In the genomic region with DNA sequence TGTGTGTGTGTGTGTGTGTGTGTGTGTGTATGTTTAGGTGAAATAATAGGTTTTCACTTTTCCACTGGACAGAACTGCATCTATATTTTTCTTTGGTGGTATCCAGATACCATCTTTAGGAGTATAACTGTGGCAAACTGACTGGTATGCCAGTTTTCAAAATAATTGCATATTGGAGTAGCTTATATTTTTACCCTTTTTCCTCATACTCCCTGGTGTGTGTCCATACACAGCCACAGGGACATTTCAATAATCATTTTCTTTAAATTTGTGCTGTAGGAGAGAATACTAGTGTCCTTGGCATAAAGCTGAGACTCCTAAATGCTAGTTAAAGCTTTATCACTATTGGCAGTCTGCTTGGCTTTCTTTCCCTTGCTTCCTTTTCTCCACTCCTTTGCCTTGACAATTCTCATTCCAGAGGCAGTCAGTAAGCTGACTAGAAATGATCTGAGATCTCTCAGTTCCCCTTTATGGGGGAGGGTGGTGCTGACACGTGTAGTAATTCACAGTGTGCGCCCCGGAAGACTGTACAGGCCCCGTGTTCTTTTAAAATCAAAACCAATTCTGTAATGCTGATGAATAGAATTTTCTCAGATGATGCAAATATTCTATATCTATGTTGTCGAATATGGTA, we compare ENCODE assay signal across 8 mouse cellular contexts. TPM values are rescaled to one million over a fixed set of nuclear protein-coding genes. Genes with fewer than 3 reads are reported as not detected.
A peak's percentile ranks its signal among the peaks of the same experiment; 100 is the strongest.
DNase-seq lines count a peak whose midpoint lies in the region; ATAC-seq and TF ChIP-seq lines count a peak whose summit lies in the region.

No protein-coding gene starts in this region.

- H3K27ac ChIP-seq in left cerebral cortex, adult 2 months: no peak overlapping the region
- no peak overlapping the region for H3K27ac ChIP-seq in hindbrain, embryonic 12.5 days

- H3K9ac ChIP-seq in hindbrain, embryonic 12.5 days: peak overlapping the region; percentile 33

- H3K4me2 ChIP-seq in hindbrain, embryonic 12.5 days (replicated peaks): peak overlapping the region; percentile 75

- WGBS in hindbrain, embryonic 12.5 days: 46% methylated on average over 5 of the region's 5 CpGs

- no peaks in the 10 kb centered on the region for H3K27me3 ChIP-seq in hindbrain, embryonic 12.5 days
- no peaks in the 10 kb centered on the region for H3K27me3 ChIP-seq in megakaryocyte, embryonic 14.5 days (replicated peaks)

- DNase-seq in left cerebral cortex, adult 2 months (ENCODE audit: extremely low spot score in 1 of 2, low spot score in 2 of 2): no peak
- DNase-seq in left cerebral cortex, adult 8-10 months (ENCODE audit: low spot score in 2 of 2): no peak
- no peak for DNase-seq in gastrocnemius, postnatal 10 days
- no peak for DNase-seq in left cerebral cortex, adult 18-20 months (ENCODE audit: low spot score in 2 of 2)

- H3K36me3 ChIP-seq in hindbrain, embryonic 12.5 days: no peaks in the 10 kb centered on the region
- peaks cover 9% of the 10 kb centered on the region for H3K36me3 ChIP-seq in megakaryocyte, embryonic 14.5 days (replicated peaks; ENCODE audit: low read length)

- H3K4me1 ChIP-seq in hindbrain, embryonic 12.5 days: peaks cover 11% of the 10 kb centered on the region
- peaks cover 27% of the 10 kb centered on the region for H3K4me1 ChIP-seq in megakaryocyte, embryonic 14.5 days

- no peaks in the 10 kb centered on the region for H3K9me3 ChIP-seq in hindbrain, embryonic 12.5 days (replicated peaks)
- H3K9me3 ChIP-seq in megakaryocyte, embryonic 14.5 days: no peaks in the 10 kb centered on the region

- peak overlapping the region; percentile 90 for H3K4me3 ChIP-seq in left cerebral cortex, adult 2 months
- peak overlapping the region; percentile 96 for H3K4me3 ChIP-seq in hindbrain, embryonic 12.5 days
- H3K4me3 ChIP-seq in megakaryocyte, embryonic 14.5 days (replicated peaks): peak overlapping the region; percentile 98

- intact Hi-C loops in left cerebral cortex, adult 2 months (cut with DNase I): no loop called here

- TF ChIP-seq CTCF in left cerebral cortex, adult 2 months (IDR thresholded peaks at IDR 0.05): no peak

- ATAC-seq in common myeloid progenitor, adult 5-6 weeks (replicated peaks; ENCODE audit: low read depth, poor library complexity, severe bottlenecking): peak; percentile 20; the same call in 1 of the 2 replicates
- no peak for ATAC-seq in hindbrain, embryonic 12.5 days (ENCODE audit: low FRiP score)
- no peak for ATAC-seq in cerebellum, adult (ENCODE audit: insufficient number of reproducible peaks, low FRiP score, low TSS enrichment)

RNA-seq across cellular contexts. Expression of a gene that starts 2.4 kb away (rescaled TPM):
- 10 to 100 TPM; 23.3 to 26.7 TPM for total RNA-seq in left cerebral cortex, adult 2 months (2021)
- 10 to 100 TPM; 22.6 to 27.1 (median 23.5) TPM for total RNA-seq in left cerebral cortex, adult 8-10 months (2022)
- total RNA-seq in common myeloid progenitor, adult 5-6 weeks (2017): 45.7 and 47.0 TPM in 2 replicates
- 23.8 and 27.6 TPM in 2 replicates for polyA plus RNA-seq in hindbrain, embryonic 12.5 days (2016; fragmentation: Nextera tagmentation; extraction: Ambion mirVana)
- 9.0 and 18.1 TPM in 2 replicates for polyA plus RNA-seq in megakaryocyte, embryonic 14.5 days (2012; ENCODE audit: insufficient read depth, low replicate concordance)
- total RNA-seq in gastrocnemius, postnatal 10 days (2021): 1 to 10 TPM; 8.0 to 9.8 TPM
- total RNA-seq in left cerebral cortex, adult 18-20 months (2021): 10 to 100 TPM; 25.5 to 28.7 TPM

RNA-seq across cellular contexts. Expression of a gene that starts 51.6 kb away (rescaled TPM):
- total RNA-seq in left cerebral cortex, adult 2 months (2021): 10 to 100 TPM; 43.4 to 48.1 TPM
- 10 to 100 TPM; 40.9 to 44.9 (median 43.4) TPM for total RNA-seq in left cerebral cortex, adult 8-10 months (2022)
- total RNA-seq in common myeloid progenitor, adult 5-6 weeks (2017): 33.9 and 39.8 TPM in 2 replicates
- 48.9 and 49.9 TPM in 2 replicates for polyA plus RNA-seq in hindbrain, embryonic 12.5 days (2016; fragmentation: Nextera tagmentation; extraction: Ambion mirVana)
- 4.0 and 5.0 TPM in 2 replicates for polyA plus RNA-seq in megakaryocyte, embryonic 14.5 days (2012; ENCODE audit: insufficient read depth, low replicate concordance)
- 10 to 100 TPM in 1 of 2 experiments, 1 to 10 TPM in 1; 8.1 to 10.4 TPM for total RNA-seq in gastrocnemius, postnatal 10 days (2021)
- 10 to 100 TPM; 44.6 to 49.2 TPM for total RNA-seq in left cerebral cortex, adult 18-20 months (2021)

RNA-seq across cellular contexts. Expression of a gene that starts 56.7 kb away (rescaled TPM):
- total RNA-seq in left cerebral cortex, adult 2 months (2021): 1 to 10 TPM; 1.2 to 1.8 TPM
- 1 to 10 TPM in 3 of 4 experiments, under 1 TPM in 1; 0.63 to 1.7 (median 1.2) TPM for total RNA-seq in left cerebral cortex, adult 8-10 months (2022)
- 27.9 and 35.2 TPM in 2 replicates for total RNA-seq in common myeloid progenitor, adult 5-6 weeks (2017)
- polyA plus RNA-seq in hindbrain, embryonic 12.5 days (2016; fragmentation: Nextera tagmentation; extraction: Ambion mirVana): 0.27 and 0.51 TPM in 2 replicates
- polyA plus RNA-seq in megakaryocyte, embryonic 14.5 days (2012; ENCODE audit: insufficient read depth, low replicate concordance): 3.6 TPM in 1 of 2 replicates, not detected in the other
- under 1 TPM; 0.26 to 0.81 TPM for total RNA-seq in gastrocnemius, postnatal 10 days (2021)
- total RNA-seq in left cerebral cortex, adult 18-20 months (2021): 1 to 10 TPM; 1.0 to 1.3 TPM

Comparison
In these comparisons a context has a peak if more than half of its experiments do, and no peak if none do; other contexts are left out.
1. RNA of a gene that starts 56.7 kb away (total RNA-seq): 27.9 to 35.2 TPM in common myeloid progenitor, adult 5-6 weeks; 1.2 to 1.8 TPM in left cerebral cortex, adult 2 months, 1.0 to 1.3 TPM in left cerebral cortex, adult 18-20 months, 0.63 to 1.7 TPM in left cerebral cortex, adult 8-10 months and 0.26 to 0.81 TPM in gastrocnemius, postnatal 10 days; every median in the first group is over 10 times any median in the second.
2. Peak in every context shown above with its lines, with median percentiles within 50 percentile points of each other: H3K4me3 ChIP-seq.